Mouse (Mus musculus) hindbrain, embryonic 15.5 days (tissue): ENCODE results near the gene Sltm. TPM values are rescaled to one million over a fixed set of nuclear protein-coding genes. Genes with fewer than 3 reads are reported as not detected.

Source experiments
- ATAC-seq: fragments of 200-750 bp; cut with Nextera tagmentation; 2 replicates; pipeline ENCODE4 v1.8.0; 2017; ENCODE audit warnings: low read depth, moderate number of reproducible peaks, moderate TSS enrichment; ENCODE audit not compliant: low FRiP score
- H3K27ac ChIP-seq: fragments of 300-500 bp; sonication (generic); replicated peaks from 2 replicates; pipeline ENCODE4 v1.5.1; 2015; ENCODE audit warnings: mild to moderate bottlenecking, inconsistent platforms
- H3K27me3 ChIP-seq: fragments of 300-500 bp; sonication (generic); 2 replicates; pipeline ENCODE4 v1.6.1; 2015; ENCODE audit warnings: control low read depth, inconsistent platforms
- H3K36me3 ChIP-seq: fragments of 300-500 bp; sonication (generic); 2 replicates; pipeline ENCODE4 v1.6.1; 2015; ENCODE audit warnings: control low read depth, inconsistent platforms
- H3K4me1 ChIP-seq: fragments of 300-500 bp; sonication (generic); replicated peaks from 2 replicates; pipeline ENCODE4 v1.6.1; 2015; ENCODE audit warnings: control low read depth, inconsistent platforms
- H3K4me2 ChIP-seq: fragments of 300-500 bp; sonication (generic); 2 replicates; pipeline ENCODE4 v1.6.1; 2015; ENCODE audit warnings: moderate library complexity, mild to moderate bottlenecking, inconsistent platforms
- H3K4me3 ChIP-seq: fragments of 300-500 bp; sonication (generic); 2 replicates; pipeline ENCODE4 v1.5.1; 2015; ENCODE audit warnings: mild to moderate bottlenecking, inconsistent platforms
- H3K9ac ChIP-seq: fragments of 300-500 bp; sonication (generic); 2 replicates; pipeline ENCODE4 v1.6.1; 2015; ENCODE audit warnings: inconsistent platforms
- H3K9me3 ChIP-seq: fragments of 300-500 bp; sonication (generic); 2 replicates; pipeline ENCODE4 v1.6.1; 2016; ENCODE audit warnings: control low read depth, inconsistent platforms
- WGBS: fragments of 180-500 bp; shearing (Covaris S2); methylation state at CpG from one replicate; pipeline ENCODE4 v1.1.7; 2015; 5-methylcytosine and 5-hydroxymethylcytosine counted together
- polyA plus RNA-seq: library from polyadenylated mRNA; unstranded; fragments of >200 nt; fragmentation: Nextera tagmentation; extraction: Ambion mirVana; gene quantifications from 2 replicates; pipeline ENCODE4 v1.2.1, GENCODE M21; 2015

The Sltm gene
- polyA plus RNA-seq, 1 experiment from 2014 or later: 58.4 TPM

DNA sequence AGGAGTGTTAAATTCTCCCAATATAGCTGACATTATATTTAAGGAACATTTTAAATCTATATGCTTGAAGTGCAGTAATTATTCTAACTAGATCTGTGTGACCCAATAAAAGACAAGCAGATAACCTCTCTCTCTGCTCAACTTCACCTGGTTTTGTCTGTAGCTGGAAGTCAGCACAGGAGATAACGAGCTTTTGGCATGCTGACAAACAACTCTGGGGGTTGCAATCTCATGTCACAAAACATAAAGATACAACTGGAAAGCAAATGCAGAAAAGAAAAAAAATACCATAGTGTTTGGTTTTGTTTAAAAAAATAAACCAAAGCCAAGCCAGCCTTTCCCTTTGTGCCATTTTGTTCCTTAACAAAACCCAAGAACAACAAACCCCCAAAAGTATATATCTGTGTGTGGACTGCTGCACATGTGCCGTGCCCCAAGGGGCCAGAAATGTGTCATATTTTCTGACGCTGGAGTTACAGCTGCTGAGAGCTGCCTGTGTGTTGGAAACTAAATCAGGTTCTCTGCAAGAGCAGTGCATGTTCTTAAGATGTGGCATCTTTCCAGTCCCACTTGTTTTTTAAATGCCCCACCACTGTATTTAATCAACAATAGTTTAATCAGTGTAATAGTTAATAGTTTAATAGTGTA is 68.6 kb downstream of the Sltm start:
- WGBS: 60% methylated on average over 3 of the region's 3 CpGs
- H3K9ac ChIP-seq: no peak overlapping the region
- H3K27me3 ChIP-seq: no peaks in the 10 kb centered on the region
- no peak overlapping the region for H3K27ac ChIP-seq
- ATAC-seq: no peak
- H3K4me2 ChIP-seq: no peak overlapping the region
- no peaks in the 10 kb centered on the region for H3K4me1 ChIP-seq
- H3K9me3 ChIP-seq: no peaks in the 10 kb centered on the region
- no peak overlapping the region for H3K4me3 ChIP-seq
- H3K36me3 ChIP-seq: peaks cover 35% of the 10 kb centered on the region

DNA sequence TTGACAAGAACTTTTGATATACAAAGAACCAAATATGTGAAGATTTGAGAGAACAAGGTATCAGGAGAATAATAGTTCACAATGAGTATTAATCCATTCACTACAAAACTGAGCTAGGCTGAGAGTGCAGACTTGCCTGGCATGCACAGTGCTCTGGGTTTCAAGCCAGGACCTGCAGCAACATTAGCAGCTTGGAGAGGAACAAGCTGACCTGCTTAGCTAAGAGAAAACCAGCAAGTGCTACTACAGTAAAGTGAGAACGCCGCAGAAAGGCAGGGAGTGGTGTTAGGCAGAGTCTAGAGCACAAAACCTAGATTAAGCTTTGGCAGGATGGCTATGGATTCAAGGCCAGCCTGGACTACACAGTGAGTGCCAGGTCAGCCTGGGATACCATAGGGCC is 87.2 kb downstream of the Sltm start:
- H3K27me3 ChIP-seq: no peaks in the 10 kb centered on the region

DNA sequence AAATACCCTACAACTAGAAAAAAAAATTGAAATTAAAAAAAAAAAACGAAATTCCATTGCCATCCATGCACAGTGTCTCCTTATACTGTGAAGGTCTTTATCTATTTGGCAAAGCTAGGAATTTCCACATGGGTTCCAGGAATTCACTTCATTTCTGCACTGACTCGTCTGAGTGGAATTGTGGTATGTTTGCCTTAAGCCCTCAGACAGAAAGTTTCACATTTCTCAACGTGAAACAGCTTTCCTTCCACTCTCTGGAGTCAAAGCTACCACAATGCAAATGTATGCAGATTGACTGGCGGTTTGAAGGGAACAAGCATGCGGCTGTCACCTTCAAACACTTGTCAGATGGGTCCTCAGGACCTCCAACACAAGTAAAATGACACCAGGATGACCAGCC is 89.1 kb downstream of the Sltm start:
- H3K36me3 ChIP-seq: peaks cover 9% of the 10 kb centered on the region; the same call in 1 of the 2 replicates
- no peak for ATAC-seq
- H3K27ac ChIP-seq: no peak overlapping the region
- H3K9ac ChIP-seq: no peak overlapping the region
- H3K27me3 ChIP-seq: no peaks in the 10 kb centered on the region
- H3K4me2 ChIP-seq: no peak overlapping the region
- no peak overlapping the region for H3K4me3 ChIP-seq
- no peaks in the 10 kb centered on the region for H3K4me1 ChIP-seq
- no peaks in the 10 kb centered on the region for H3K9me3 ChIP-seq
- whole genome bisulfite sequencing: 31% methylated on average over 5 of the region's 5 CpGs

More for the DNA sequence above, 87.2 kb downstream of the Sltm start:
- Histone ChIP-seq H3K4me2 (no peak overlapping the region), H3K9ac (no peak overlapping the region), H3K36me3 (peaks cover 17% of the 10 kb centered on the region; the same call in 1 of the 2 replicates), H3K4me1 (no peaks in the 10 kb centered on the region), H3K4me3 (no peak overlapping the region), H3K27ac (no peak overlapping the region), H3K9me3 (no peaks in the 10 kb centered on the region)
- ATAC-seq: no peak
- WGBS: 85% methylated on average over 2 of the region's 2 CpGs

DNA sequence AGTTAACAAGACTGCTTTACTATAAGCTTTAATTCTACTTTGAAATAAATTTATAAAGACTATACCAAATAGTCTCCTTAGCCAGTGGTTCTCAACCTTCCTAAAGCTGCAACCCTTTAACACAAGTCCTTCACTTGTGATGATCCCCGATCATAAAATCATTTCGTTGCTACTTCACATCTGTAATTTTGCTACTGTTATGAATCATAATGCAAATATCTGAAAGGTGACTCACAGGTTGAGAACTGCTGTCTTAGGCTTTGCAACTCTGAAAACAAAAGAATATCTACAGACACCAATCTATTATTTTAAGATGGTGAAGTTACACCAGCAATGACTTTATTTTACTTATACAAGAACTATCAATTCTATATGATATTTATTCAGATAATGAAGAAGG is 94.2 kb downstream of the Sltm start:
- H3K27ac ChIP-seq: no peak overlapping the region
- H3K27me3 ChIP-seq: no peaks in the 10 kb centered on the region
- no peaks in the 10 kb centered on the region for H3K4me1 ChIP-seq
- ATAC-seq: no peak
- 90% methylated on average over 2 of the region's 2 CpGs for WGBS
- no peak overlapping the region for H3K4me2 ChIP-seq
- no peaks in the 10 kb centered on the region for H3K9me3 ChIP-seq
- H3K4me3 ChIP-seq: no peak overlapping the region
- H3K9ac ChIP-seq: no peak overlapping the region
- peaks cover 16% of the 10 kb centered on the region; the same call in 1 of the 2 replicates for H3K36me3 ChIP-seq

Other genes starting within 250 kb of the Sltm start
- gene Ccnb2, start 121.2 kb upstream of the Sltm start, polyA plus RNA-seq: 30.7 and 40.5 TPM in 2 replicates
- 31.8 and 33.6 TPM in 2 replicates for gene Rnf111, start 39.0 kb upstream of the Sltm start, polyA plus RNA-seq
- 0.64 and 1.0 TPM in 2 replicates for gene Gm10642, start 113.5 kb downstream of the Sltm start, polyA plus RNA-seq
- 26.7 and 28.0 TPM in 2 replicates for gene Mindy2, start 114.4 kb downstream of the Sltm start, polyA plus RNA-seq
- 54.9 and 55.3 TPM in 2 replicates for gene Adam10, start 136.2 kb downstream of the Sltm start, polyA plus RNA-seq